Mouse (Mus musculus) C2C12 (cell line): ENCODE data around the gene Glis3. TPM values are rescaled to one million over a fixed set of nuclear protein-coding genes. Genes with fewer than 3 reads are reported as not detected.

Experiments
- H3K27me3 ChIP-seq: one replicate; pipeline ENCODE4 v1.6.1; 2011; ENCODE audit not compliant: control insufficient read depth, insufficient read depth, insufficient read length
- H3K36me3 ChIP-seq: one replicate; pipeline ENCODE4 v1.6.1; 2011; ENCODE audit not compliant: control insufficient read depth, insufficient read depth
- H3K4me3 ChIP-seq: one replicate; pipeline ENCODE4 v1.5.1; 2011; ENCODE audit warnings: mild to moderate bottlenecking, control low read depth; ENCODE audit not compliant: poor library complexity, insufficient read depth, severe bottlenecking
- H3K79me2 ChIP-seq: one replicate; pipeline ENCODE4 v1.6.1; 2011; ENCODE audit not compliant: control insufficient read depth, insufficient read depth
- H3K79me3 ChIP-seq: one replicate; pipeline ENCODE4 v1.6.1; 2011; ENCODE audit warnings: low read depth, control low read depth
- H3ac ChIP-seq: one replicate; pipeline ENCODE3; 2011; ENCODE audit warnings: low read depth; ENCODE audit not compliant: control insufficient read depth, insufficient read length
- CEBPB ChIP-seq: IDR thresholded peaks from one replicate; pipeline ENCODE4 v1.6.1; 2011; ENCODE audit warnings: low read depth, mild to moderate bottlenecking, control low read depth, moderate library complexity
- CTCF ChIP-seq: IDR thresholded peaks from one replicate; pipeline ENCODE4 v1.5.1; 2011; ENCODE audit not compliant: control insufficient read depth, insufficient read depth, insufficient read length
- FOSL1 ChIP-seq: IDR thresholded peaks from one replicate; pipeline ENCODE4 v1.8.0; 2011; ENCODE audit warnings: mild to moderate bottlenecking, low read length; ENCODE audit not compliant: poor library complexity, insufficient read depth, severe bottlenecking
- MAX ChIP-seq: IDR thresholded peaks from one replicate; pipeline ENCODE4 v1.6.1; 2011; ENCODE audit warnings: mild to moderate bottlenecking, control low read depth
- MYOD1 ChIP-seq: IDR thresholded peaks from one replicate; pipeline ENCODE4 v1.6.1; 2011; ENCODE audit warnings: low read depth; ENCODE audit not compliant: control insufficient read depth, insufficient read length
- MYOG ChIP-seq: IDR thresholded peaks from one replicate; pipeline ENCODE4 v1.6.1; 2011; ENCODE audit not compliant: control insufficient read depth, insufficient read length; ENCODE audit errors: extremely low read depth
- USF1 ChIP-seq: IDR thresholded peaks from one replicate; pipeline ENCODE4 v1.6.1; 2011; ENCODE audit warnings: low read depth, mild to moderate bottlenecking, control low read depth, moderate library complexity
- polyA plus RNA-seq: library from polyadenylated mRNA; unstranded; fragments of >200 nt; fragmentation: generic; extraction: Trizol; gene quantifications from one replicate; pipeline ENCODE4 v1.2.1, GENCODE M21; 2012; ENCODE audit warnings: missing spikeins

The Glis3 gene
- polyA plus RNA-seq, 1 experiment = 2.9 TPM

GRCm38 (mm10) chr19:28621608-28622505 lies 58.0 kb downstream of the Glis3 start:
- Histone ChIP-seq H3K36me3 (no peaks in the 10 kb centered on the region), H3K4me3 (no peak overlapping the region), H3K27me3 (no peaks in the 10 kb centered on the region), H3K79me3 (peaks cover 2% of the 10 kb centered on the region), H3K79me2 (peaks cover 29% of the 10 kb centered on the region), H3ac (no peak overlapping the region)
- TF ChIP-seq MYOD1 (peak; percentile 58), MYOG (no peak), FOSL1 (peak; percentile 86), CTCF (no peak)

- Histone ChIP-seq H3K79me3 (no peaks in the 10 kb centered on the region), H3K27me3 (no peaks in the 10 kb centered on the region), H3K4me3 (no peak overlapping the region), H3K36me3 (no peaks in the 10 kb centered on the region), H3ac (no peak overlapping the region), H3K79me2 (peaks cover 15% of the 10 kb centered on the region)
- TF ChIP-seq MYOD1 = no peak
- no peak for TF ChIP-seq CEBPB
- TF ChIP-seq FOSL1 = no peak
- no peak for TF ChIP-seq CTCF
- TF ChIP-seq MAX = no peak
- no peak for TF ChIP-seq MYOG
- TF ChIP-seq USF1 = no peak
Measured at GRCm38 (mm10) chr19:28617736-28618135, 62.1 kb downstream of the Glis3 start.

DNA sequence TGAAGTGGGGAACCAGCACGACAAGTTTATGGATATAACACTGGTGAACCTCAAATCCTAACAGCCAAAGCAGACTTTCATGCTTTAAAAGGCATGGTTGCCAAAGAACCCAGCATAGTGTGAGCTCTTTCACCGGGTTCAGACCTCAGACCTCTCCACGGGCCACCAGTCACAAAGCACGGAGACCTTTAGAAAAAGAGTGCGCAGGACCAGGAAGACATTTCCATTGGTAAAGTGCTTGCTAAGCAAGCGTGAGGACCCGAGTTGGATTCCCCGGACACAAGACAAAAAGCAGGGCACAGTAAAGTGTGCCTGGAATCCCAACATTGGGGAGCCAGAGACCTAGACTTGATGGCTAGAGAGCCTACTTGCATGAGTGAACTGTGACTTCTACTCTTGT lies 62.7 kb downstream of the Glis3 start:
- Histone ChIP-seq H3K79me3 (no peaks in the 10 kb centered on the region), H3K79me2 (peaks cover 9% of the 10 kb centered on the region), H3K36me3 (no peaks in the 10 kb centered on the region), H3K4me3 (no peak overlapping the region), H3K27me3 (no peaks in the 10 kb centered on the region), H3ac (no peak overlapping the region)
- no peak for TF ChIP-seq FOSL1
- no peak for TF ChIP-seq MYOG
- no peak for TF ChIP-seq MAX
- TF ChIP-seq CEBPB = no peak
- TF ChIP-seq USF1 = no peak

- no peak overlapping the region for H3K4me3 ChIP-seq
- TF ChIP-seq CEBPB = no peak
- no peak for TF ChIP-seq USF1
- no peak for TF ChIP-seq MYOG
- no peak for TF ChIP-seq MAX
- TF ChIP-seq FOSL1 = no peak
- TF ChIP-seq MYOD1 = no peak
- H3K79me2 ChIP-seq = peaks cover 6% of the 10 kb centered on the region
- no peaks in the 10 kb centered on the region for H3K36me3 ChIP-seq
- no peak overlapping the region for H3ac ChIP-seq
- no peaks in the 10 kb centered on the region for H3K79me3 ChIP-seq
- H3K27me3 ChIP-seq = no peaks in the 10 kb centered on the region
Measured at GRCm38 (mm10) chr19:28616487-28616886, 63.4 kb downstream of the Glis3 start.

- no peak overlapping the region for H3ac ChIP-seq
- no peaks in the 10 kb centered on the region for H3K36me3 ChIP-seq
- H3K4me3 ChIP-seq = no peak overlapping the region
- H3K79me2 ChIP-seq = peaks cover 6% of the 10 kb centered on the region
- TF ChIP-seq MAX = no peak
- no peaks in the 10 kb centered on the region for H3K27me3 ChIP-seq
- H3K79me3 ChIP-seq = no peaks in the 10 kb centered on the region
Measured at GRCm38 (mm10) chr19:28612249-28612648, 67.6 kb downstream of the Glis3 start.

GRCm38 (mm10) chr19:28608747-28609146 lies 71.1 kb downstream of the Glis3 start:
- H3K27me3 ChIP-seq = no peaks in the 10 kb centered on the region
- no peak overlapping the region for H3K4me3 ChIP-seq
- peaks cover 6% of the 10 kb centered on the region for H3K79me2 ChIP-seq
- H3K36me3 ChIP-seq = no peaks in the 10 kb centered on the region
- H3K79me3 ChIP-seq = no peaks in the 10 kb centered on the region
- TF ChIP-seq FOSL1 (no peak), MAX (no peak), USF1 (no peak), MYOG (no peak), CEBPB (no peak), CTCF (no peak), MYOD1 (no peak)
- no peak overlapping the region for H3ac ChIP-seq
